Mouse (Mus musculus) ovary, postnatal 10 days (tissue): ENCODE data around the gene Ikbke.

Experiments used
- DNase-seq: peaks from one replicate; pipeline ENCODE4 v3.0.0; 2022; ENCODE audit warnings: low spot score

The Ikbke gene

DNA sequence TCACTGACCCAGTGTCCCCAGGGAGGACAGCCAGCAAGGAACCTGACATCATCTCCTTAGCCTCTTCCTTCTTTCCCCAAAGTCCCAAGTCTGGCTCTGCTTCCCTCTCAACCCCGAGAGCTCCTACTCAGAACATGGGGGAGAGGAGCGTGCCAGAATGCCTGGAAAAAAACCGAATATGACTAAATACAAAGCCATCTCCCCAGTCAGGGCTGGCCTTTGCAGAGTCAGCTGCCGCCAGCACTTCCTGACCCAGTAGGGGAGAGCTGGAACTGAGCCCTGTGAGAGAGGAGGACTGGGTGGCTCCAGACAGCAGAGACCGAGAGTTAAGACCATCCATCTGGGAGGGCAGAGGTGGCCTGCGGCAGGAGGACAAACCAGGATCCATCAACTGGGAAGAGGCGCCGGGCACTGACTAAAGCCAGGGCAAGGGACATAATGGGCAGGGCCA, 40.5 kb downstream of the Ikbke start:
- peak; percentile 23 for DNase-seq

DNA sequence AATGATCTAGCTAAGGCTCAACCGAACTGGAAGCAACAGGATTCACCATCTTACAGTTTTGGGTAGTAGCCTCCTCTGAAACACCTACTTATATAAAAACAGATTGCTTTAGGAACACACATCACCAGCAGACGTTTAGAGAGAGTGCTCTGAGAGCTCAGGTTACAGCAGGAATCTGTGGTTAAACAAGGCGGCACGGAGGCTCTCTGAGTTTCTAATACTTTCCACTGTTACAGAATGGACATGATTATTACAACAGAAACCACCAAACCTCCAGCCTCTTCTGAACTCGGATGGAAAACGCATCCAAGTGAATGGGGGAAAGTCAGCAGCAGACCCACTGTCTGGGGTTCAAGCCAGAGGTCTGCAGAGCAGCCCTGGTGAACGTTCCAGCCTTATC, 43.3 kb downstream of the Ikbke start:
- no peak for DNase-seq

DNA sequence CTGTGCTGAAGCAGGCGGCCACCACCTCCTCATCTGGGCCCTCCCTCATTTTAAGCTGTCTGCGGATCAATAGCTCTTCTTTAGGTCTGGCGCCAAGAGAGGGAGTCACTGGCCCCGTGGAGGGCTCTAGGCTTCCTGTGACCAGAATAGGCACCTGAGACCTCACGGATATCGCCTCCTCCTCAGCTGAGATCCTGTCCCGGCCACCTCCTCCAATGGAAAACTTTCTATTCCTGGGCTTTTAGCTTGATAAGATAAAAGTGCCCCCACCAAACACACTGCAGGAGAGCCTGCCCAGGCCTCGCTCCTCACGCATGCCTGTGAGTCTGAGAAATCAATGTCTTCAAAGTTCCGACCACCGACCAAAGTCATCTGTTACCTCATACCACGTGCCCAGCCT, 45.9 kb downstream of the Ikbke start:
- DNase-seq: no peak

DNA sequence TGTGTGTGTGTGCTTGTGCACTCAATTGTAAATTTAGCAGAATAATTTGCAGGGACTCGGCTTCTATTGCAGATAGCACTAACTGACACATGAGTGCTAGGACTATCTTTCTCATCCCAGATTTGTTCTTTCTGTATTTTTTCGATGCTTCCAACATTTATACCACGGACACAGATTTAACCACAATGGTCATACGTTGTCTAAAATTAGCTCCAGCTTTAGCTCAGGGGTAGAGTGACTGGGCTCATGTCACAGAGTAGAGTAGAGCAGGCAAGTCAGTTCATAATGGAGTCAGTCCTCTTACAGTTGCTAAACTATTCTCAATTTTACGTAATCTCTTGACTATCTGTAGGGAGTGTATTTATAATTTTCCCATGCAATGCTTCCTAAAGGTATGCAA, 50.7 kb downstream of the Ikbke start:
- DNase-seq: no peak

DNA sequence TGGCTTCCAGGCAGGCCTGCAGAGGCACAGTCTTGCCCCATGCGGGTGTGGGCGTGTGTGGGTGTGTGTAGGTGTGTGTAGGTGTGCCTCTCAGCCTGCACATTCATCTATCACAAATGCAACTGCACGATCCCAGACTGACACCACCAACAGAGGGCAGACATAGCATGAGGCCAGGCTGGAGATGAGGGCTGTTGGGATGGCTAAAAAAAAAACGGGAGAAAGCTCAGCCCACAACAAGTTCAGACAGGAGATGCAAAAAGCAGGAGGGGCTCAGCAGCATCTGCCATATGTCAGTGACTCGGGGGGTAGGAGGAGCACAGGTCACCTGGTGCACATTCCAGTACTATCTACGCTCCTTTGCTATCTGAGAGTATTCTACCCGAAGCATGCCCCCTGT, 51.2 kb downstream of the Ikbke start:
- DNase-seq: no peak

DNA sequence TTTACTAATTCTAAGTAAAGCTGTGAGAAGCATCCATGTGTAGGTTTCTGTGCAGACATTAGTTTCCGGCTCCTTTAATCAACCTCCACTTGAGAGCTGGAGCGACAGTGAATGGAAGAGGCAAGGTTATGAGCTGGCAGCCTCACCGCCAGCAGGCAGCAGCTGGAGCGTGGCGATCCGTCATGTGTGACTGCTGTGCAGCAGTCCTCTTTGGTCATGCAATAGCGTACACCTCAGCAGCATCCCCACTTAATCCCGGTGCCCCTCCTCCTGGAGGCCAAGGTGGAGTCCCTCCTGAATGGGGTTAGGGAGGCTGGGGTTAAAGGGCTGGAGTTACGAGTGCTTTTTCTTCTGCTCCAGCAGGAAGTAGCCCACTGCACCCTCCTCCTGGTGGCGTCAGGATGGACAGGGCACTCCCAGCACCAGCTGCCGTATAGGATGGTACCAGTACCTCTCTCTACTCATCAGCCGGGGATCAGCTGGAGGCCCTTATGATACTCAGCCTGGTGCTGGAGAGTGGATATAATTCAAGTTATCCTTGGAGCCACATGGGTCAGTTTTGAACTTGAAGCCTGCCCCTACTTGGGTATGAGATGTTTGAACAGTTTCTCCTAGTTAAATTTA, 54.4 kb downstream of the Ikbke start:
- DNase-seq: no peak

DNA sequence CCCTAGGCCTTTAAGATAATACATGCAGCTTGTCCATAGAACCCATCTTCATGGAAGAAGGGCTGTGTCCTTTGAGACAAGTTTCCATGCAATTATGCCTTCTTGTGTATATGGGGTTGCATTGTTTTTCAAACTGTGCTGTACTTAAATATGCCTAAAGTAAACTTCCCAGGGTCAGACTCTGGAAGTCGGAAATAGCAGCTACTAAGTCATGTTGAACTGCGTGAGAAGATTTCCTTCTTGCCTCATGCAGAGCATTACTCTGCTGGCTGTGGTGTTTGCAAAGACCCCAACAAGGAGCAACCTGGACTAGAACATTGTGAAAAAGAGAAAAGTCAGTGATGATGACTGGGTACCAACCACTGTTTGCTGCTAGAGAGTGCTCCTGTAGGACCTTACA, 56.1 kb downstream of the Ikbke start:
- no peak for DNase-seq

DNA sequence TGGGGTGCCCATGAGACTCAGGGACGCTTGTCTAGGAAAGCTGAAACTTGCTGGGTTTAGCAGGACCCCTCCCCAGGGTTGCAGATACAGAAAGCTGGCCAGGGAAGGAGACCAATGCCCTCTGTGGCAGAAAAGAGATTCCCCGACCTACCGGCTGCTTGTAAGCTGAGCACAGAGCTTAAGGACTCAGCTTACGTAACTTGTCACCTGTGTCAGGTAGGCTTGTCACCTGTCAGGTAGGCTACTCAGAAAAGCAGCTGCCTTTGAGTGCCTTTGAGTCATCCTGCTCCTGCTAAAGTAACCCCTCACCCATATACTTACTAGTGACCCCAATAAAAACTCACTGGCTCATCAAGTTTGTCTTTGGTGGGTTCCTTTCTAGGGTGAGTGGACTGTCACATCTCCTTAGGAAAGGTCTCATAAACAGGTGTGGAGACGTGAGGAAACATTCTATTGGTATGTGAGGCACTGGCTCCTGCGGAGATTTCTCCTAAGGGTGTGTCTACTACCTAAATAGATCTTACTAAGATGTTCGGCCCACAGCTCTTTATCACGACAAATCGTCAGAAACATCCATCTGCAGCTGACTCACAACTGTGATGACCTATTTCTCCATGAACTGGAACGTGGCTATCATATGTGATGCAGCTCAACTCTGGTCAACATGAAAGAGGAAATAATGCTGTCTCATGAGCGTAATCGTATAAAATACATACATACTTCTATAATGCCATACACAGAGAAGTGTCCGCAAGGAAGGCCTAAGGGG, 57.4 kb downstream of the Ikbke start:
- no peak for DNase-seq

DNA sequence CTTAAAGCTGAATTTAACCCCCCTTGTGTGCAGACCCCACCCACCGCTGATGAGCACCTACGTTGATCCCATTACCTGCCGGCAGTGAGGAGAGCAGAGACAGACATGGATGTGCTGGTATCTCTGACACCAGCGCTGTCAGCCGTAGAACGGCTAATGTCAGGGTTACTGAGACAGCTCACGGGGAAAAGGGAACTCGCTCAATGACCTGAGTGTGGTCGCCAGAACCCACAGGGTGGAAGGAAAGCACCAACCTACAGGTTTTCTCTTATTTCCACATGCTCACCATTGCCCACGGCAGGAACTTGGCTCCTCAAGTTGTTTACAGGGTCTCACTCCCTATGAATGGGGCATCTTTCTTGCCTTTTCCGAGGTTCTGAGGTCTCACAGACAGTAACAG, 60.5 kb downstream of the Ikbke start:
- DNase-seq: no peak

DNA sequence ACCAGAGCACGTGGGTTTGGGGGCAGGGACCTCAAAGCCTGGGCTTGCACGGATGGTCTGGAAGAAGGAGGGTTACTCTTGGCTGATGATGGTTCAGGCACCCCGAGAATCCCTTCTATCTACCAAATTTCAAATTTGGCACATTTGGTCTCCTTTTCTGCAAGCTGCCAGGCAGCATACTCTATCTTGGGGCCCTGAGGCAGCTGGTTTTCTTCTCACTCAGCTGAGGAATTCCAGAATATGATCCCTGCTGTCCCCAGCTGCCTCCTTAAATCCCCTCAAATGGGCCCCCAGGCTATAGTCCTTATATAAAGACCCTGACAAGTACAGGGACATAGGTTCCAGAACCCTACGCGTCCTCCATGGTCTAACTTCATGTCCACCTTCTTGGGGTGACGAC, 66.0 kb downstream of the Ikbke start:
- DNase-seq: no peak

DNA sequence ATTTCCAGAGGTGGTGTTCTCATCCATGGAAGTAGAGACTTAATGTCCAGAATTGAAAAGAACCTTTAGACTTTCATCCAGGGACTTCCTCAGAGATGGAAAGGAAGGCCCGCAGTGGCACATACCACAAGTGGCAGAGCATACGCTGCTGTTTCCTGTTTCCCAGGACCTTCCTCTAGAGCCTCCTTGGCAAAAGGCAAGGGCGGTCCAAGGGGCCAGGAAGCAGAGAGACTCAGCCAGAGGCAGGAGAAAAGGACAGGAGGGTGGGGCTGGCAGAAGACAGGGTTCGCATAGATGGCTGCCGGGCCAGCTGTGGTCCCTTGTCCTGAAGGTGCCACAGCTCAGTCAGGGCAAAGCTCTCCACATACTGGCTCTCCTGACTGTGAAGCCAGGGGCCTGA, 66.5 kb downstream of the Ikbke start:
- DNase-seq: no peak

DNA sequence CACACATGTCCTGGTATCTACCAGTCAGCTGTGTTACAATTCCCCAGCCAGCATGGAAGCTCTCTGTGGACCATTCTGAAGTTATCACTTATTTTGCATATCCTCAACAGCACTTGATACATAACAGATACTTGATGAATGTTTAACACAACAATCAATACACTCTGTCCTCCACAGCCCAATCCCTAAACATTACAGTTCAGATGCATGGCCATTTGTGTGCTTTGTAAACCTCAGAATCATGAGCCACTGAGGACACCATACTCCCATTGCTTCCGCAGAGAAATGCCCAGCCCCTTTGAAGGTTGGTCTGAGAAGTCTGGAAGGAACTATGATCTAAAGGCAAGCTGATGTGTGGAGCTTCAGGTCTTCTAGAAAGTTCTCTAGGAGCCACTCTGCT, 67.8 kb downstream of the Ikbke start:
- no peak for DNase-seq

DNA sequence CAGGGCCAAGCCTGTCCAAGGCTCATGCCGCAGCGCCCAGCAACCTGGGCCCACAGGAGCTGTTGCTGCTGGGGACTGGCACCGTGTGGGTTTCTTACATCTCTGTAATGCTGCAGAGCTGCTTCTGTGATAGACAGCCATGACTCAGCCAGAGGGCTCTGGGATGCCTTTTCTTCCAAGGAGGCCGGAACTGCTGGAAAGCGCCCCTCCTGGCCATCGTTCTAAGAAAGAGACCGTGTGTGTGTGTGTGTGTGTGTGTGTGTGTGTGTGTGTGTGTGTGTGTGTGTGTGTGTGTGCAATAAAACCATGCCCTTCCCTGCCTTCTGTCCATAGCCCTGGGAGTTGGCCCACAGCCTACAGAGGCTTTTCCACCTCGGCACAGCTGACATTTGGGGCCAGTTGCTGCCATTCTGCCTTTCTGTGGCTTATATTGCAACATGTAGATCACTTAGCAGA, 69.4 kb downstream of the Ikbke start:
- no peak for DNase-seq

DNA sequence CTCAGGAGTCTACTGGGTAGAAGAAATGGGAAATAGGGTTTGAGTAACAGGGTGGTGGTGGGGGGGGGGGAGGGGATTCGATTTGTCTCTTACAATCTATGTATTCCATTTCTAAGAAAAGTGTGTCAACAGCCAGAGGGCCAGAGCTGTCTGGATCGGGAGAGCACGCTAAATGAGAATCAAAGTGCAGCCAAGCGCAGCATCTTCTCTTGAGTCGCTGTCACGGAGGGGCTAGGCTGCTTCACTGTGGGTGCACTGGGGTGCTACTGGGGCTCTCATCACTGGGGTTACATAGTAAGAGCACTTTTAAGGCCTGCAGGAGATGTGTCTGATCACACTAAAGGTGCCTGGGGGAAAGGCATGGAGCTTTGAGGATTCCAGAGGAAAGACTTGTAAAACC, 70.6 kb downstream of the Ikbke start:
- no peak for DNase-seq

DNA sequence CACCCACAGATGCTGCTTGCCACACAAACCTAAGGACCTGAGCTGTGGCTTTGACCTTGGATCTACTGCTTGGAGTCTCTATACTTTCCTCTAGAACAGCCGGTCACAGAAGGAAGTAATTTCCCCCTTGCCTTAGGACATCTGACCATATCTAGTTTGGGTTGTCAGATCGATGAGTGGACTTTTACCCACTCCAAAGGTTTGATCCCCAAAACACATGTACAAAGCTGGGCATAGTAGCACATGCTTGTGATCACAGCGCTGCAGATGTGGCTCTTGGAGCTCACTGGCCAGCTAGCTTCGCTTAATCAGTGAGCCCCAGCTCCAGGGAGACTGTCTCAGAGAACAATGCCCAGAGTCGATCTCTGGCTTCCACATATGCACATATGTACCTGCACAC, 71.3 kb downstream of the Ikbke start:
- no peak for DNase-seq

DNA sequence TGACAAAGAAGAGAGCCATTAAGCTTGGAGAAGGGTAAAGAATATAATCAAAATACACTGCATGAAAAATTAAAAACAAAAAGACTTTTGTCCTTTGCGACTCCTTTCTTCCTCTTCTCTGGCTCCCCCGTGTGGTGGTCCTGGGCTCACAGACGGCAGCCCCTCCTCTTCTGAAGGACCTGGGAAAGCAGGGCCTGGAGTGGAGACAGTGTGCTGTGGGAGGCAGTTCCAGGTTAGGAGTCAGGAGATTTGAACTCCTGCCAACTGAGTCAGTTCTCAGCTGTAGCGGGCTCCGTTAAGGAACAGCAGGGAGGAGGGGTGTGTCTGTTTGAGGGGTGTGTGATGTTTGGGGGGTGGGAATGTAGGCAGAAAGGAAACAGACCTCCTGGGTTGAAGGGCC, 71.9 kb downstream of the Ikbke start:
- peak; percentile 52 for DNase-seq

DNA sequence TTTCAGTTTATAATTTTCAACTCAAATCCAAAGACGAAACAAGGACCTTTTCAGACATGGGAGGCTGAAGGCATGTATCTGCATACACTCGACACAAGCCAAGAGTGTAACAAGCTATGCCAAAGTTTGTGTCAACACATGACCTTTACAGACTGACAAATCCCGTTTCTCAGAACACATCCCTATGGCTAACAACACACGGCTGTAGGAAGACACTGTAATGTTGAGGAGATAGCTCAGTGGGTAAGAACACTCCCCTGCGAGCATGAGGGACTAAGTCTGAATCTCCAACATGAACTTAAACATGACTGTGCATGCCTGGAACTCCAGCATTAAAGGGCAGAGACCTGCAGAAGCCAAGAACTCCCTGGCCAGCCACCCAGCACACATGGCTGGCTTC, 73.1 kb downstream of the Ikbke start:
- no peak for DNase-seq

DNA sequence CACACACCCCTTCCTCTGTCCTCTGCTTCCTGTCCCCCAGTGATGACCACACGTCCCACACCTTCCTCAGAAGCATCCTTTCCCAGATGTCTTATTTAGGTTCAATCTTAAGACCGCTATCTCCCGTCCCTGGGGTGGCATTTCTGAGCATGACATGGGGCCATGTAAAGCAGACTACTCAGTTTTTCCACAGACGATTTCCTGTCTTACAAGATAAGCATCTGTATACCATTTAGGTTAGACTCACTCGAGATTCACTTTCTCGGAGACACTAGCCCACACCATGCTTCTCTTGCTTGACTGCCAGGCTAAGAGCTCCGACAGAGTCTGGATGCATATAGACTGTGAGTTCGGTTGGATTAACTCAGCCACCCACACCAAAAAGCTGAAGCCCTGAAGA, 74.9 kb downstream of the Ikbke start:
- no peak for DNase-seq
